Mouse (Mus musculus) embryo, embryonic 9.5 days (tissue): ENCODE measurements around the gene Ptbp3.
A peak's percentile ranks its signal among the peaks of the same experiment; 100 is the strongest.

ENCODE experiments used
- DNase-seq: peaks from one replicate; pipeline ENCODE4 v3.0.0-alpha.2; 2017; ENCODE audit errors: extremely low spot score

Ptbp3 gene

GRCm38 (mm10) chr4:59555177-59555576 is 6.0 kb upstream of the Ptbp3 start:
- DNase-seq, result no peak

GRCm38 (mm10) chr4:59553576-59553975 is 4.4 kb upstream of the Ptbp3 start:
- DNase-seq, result no peak

- DNase-seq, result no peak
Measured at GRCm38 (mm10) chr4:59552835-59553234, 3.7 kb upstream of the Ptbp3 start.

- DNase-seq, result no peak
Measured at GRCm38 (mm10) chr4:59551901-59552300, 2.7 kb upstream of the Ptbp3 start.

- no peak for DNase-seq
Measured at GRCm38 (mm10) chr4:59549977-59550560, 905 bp upstream of the Ptbp3 start.

GRCm38 (mm10) chr4:59548560-59549174 is 497 bp downstream of the Ptbp3 start:
- no peak for DNase-seq

- DNase-seq, result peak; percentile 11
Measured at GRCm38 (mm10) chr4:59548011-59548559, 1.1 kb downstream of the Ptbp3 start.

- peak; percentile 22 for DNase-seq
Measured at GRCm38 (mm10) chr4:59547136-59547889, 1.9 kb downstream of the Ptbp3 start.

- no peak for DNase-seq
Measured at GRCm38 (mm10) chr4:59546285-59547071, 2.7 kb downstream of the Ptbp3 start.

GRCm38 (mm10) chr4:59544654-59545053 is 4.5 kb downstream of the Ptbp3 start:
- DNase-seq, result no peak

GRCm38 (mm10) chr4:59543006-59543405 is 6.2 kb downstream of the Ptbp3 start:
- DNase-seq, result no peak

GRCm38 (mm10) chr4:59536281-59536680 is 12.9 kb downstream of the Ptbp3 start:
- DNase-seq, result no peak

- no peak for DNase-seq
Measured at GRCm38 (mm10) chr4:59535624-59536023, 13.5 kb downstream of the Ptbp3 start.

GRCm38 (mm10) chr4:59533268-59533667 is 15.9 kb downstream of the Ptbp3 start:
- DNase-seq, result no peak

GRCm38 (mm10) chr4:59531172-59531571 is 18.0 kb downstream of the Ptbp3 start:
- no peak for DNase-seq

- DNase-seq, result no peak
Measured at GRCm38 (mm10) chr4:59527470-59527869, 21.7 kb downstream of the Ptbp3 start.

- DNase-seq, result no peak
Measured at GRCm38 (mm10) chr4:59526728-59527127, 22.4 kb downstream of the Ptbp3 start.

GRCm38 (mm10) chr4:59524875-59525274 is 24.3 kb downstream of the Ptbp3 start:
- no peak for DNase-seq

GRCm38 (mm10) chr4:59510321-59510720 is 38.8 kb downstream of the Ptbp3 start:
- DNase-seq, result no peak

GRCm38 (mm10) chr4:59509558-59509957 is 39.6 kb downstream of the Ptbp3 start:
- DNase-seq, result no peak

- no peak for DNase-seq
Measured at GRCm38 (mm10) chr4:59507766-59508165, 41.4 kb downstream of the Ptbp3 start.

GRCm38 (mm10) chr4:59506704-59507103 is 42.5 kb downstream of the Ptbp3 start:
- no peak for DNase-seq
